Mouse (Mus musculus) testis, adult 2 months (tissue): Measurements from ENCODE around the gene Cecr2.

ENCODE experiments used
- CTCF ChIP-seq: fragments of 200-500 bp; IDR thresholded peaks from 2 replicates; pipeline ENCODE4 v1.5.1; 2012; ENCODE audit warnings: low read depth, mild to moderate bottlenecking, inconsistent platforms, low read length, moderate library complexity; ENCODE audit not compliant: control insufficient read depth, insufficient read depth, insufficient replicate concordance
- POLR2A ChIP-seq: fragments of 200-500 bp; IDR thresholded peaks from 2 replicates; pipeline ENCODE4 v1.6.1; 2012; ENCODE audit warnings: low read depth, mild to moderate bottlenecking, inconsistent platforms, low read length, moderate library complexity; ENCODE audit not compliant: control insufficient read depth

DNA sequence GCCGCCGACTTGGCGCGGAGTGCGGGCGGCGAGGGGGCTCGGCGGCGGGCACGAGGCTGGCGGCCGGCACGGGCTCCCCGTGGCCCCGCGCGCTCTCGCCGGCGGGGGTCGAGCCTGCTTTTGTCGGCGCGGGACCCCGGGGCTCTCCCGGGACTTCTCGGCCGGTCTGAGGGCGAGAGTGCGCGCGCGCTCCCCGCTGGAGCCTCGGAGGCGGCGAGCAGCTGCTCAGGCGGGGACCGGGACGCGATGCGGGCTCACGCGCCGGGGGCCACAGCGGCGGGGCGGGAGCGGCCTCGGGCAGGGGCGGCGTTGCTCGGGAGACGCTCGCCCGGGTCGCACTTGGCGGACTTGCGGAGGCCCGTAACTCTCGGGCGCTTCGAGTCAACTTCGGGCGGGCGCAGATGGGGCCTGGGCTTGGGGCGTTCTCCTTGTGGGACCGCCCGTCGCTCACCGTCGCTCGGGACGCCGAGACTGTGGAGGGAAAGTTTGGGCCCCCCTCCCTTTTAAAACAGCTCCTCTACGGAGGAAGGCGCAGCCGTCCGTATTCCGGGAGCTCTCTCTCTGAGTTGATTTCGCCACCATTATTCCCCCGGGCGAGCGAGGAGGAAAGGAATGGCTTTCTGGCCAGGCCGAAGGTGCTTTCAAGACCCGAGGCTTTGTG, 722 bp downstream of the Cecr2 start:
- TF ChIP-seq CTCF (no peak), POLR2A (peak; percentile 40; the same call in 1 of the 2 replicates)
